Mouse (Mus musculus): ENCODE results near the gene Fadd. TPM values are rescaled to one million over a fixed set of nuclear protein-coding genes. Genes with fewer than 3 reads are reported as not detected.

Gene Fadd
- 1 to 10 TPM; 8.2 to 8.6 TPM for total RNA-seq (2021)
- polyA plus RNA-seq (2012; rRNA removed) = 13.4 and 15.6 TPM in 2 replicates
- long read RNA-seq, transcript Fadd-201 (2 exons, 3,903 nt) = major isoform, 12 of 13 reads
- long read RNA-seq, partial matches to known transcripts = 0 of 13 reads
- long read RNA-seq, other reads (novel, unspliced or antisense) = 1 of 13 reads

DNA sequence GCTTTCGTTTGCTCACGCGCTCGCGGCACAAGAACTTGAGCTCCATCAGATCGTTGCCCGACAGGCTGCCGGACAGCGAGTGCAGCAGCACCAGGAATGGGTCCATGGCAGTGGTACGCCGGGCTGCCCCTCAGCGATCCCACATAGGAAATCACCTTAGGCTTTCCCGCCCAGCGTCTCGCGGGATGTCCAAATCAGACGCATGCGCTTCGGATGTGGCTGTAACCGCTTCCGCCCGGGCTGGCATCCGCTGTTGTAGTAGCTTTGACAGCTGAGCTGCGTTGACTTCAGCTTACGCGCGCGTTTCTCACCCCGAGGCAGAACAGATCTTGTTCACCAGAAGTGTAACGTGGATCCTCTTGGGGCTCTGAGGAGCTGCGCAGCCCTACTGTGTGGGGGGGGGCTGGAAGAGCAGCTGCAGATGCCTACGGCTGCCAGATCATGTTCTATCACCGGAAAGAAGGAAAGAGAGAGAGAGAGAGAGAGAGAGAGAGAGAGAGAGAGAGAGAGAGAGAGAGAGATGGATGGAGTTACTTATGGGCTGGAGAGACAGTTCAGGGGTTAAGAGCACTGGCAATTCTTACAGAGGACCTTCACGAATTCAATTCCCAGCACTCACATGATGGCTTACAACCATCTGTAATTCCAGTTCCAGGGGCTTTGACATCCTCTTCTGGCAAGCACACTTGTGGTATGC is at the start of gene Fadd:
Gene Fadd, minus strand, starts transcription at position 180 of the 697 bp plus-strand sequence.
- Histone ChIP-seq H3K4me1 (ENCODE audit: control insufficient read depth, insufficient read depth, low read length) (peaks cover 8% of the 10 kb centered on the region), H3K79me2 (replicated peaks; ENCODE audit: control insufficient read depth, insufficient read depth, low read length) (no peaks in the 10 kb centered on the region), H3K9ac (ENCODE audit: low read depth, low read length) (peak within 1 kb of the TSS; percentile 83), H3K4me3 (peak within 1 kb of the TSS; percentile 93), H3K27me3 (ENCODE audit: control insufficient read depth, insufficient read depth, low read length) (no peaks in the 10 kb centered on the region), H3K27ac (peak within 1 kb of the TSS; percentile 72), H3K36me3 (ENCODE audit: control insufficient read depth, insufficient read depth, low read length) (no peaks in the 10 kb centered on the region)
- WGBS = under 1% methylated on average over 34 of the region's 34 CpGs
- TF ChIP-seq EP300 (IDR thresholded peaks at IDR 0.05; ENCODE audit: insufficient read depth, low read depth, low read length) = 0 out of 2 replicates have a peak, but pooled peaks have one; percentile 25
- no peak for TF ChIP-seq CTCF (IDR thresholded peaks at IDR 0.05)
- TF ChIP-seq POLR2A (IDR thresholded peaks at IDR 0.05; ENCODE audit: insufficient read depth, low read depth, low read length) = peak; percentile 88
- intact Hi-C loops (cut with DNase I) = loop anchor here (2.0 to 5.0 kb wide), 5 partner anchors 30 to 365 kb away; partner anchors contain the start of genes Cttn and Ppfia1
- DNase-seq = peak; percentile 95 to 98

GRCm38 (mm10) chr7:144630622-144631021 is 48.4 kb upstream of the Fadd start:
- no peak overlapping the region for H3K4me3 ChIP-seq
- no peaks in the 10 kb centered on the region for H3K36me3 ChIP-seq (ENCODE audit: control insufficient read depth, insufficient read depth, low read length)
- 68% methylated on average over 3 of the region's 3 CpGs for WGBS
- H3K27me3 ChIP-seq (ENCODE audit: control insufficient read depth, insufficient read depth, low read length) = no peaks in the 10 kb centered on the region
- H3K27ac ChIP-seq = no peak overlapping the region
- no peaks in the 10 kb centered on the region for H3K4me1 ChIP-seq (ENCODE audit: control insufficient read depth, insufficient read depth, low read length)
- H3K9ac ChIP-seq (ENCODE audit: low read depth, low read length) = no peak overlapping the region
- H3K79me2 ChIP-seq (replicated peaks; ENCODE audit: control insufficient read depth, insufficient read depth, low read length) = no peaks in the 10 kb centered on the region
- intact Hi-C loops (cut with DNase I) = no loop called here
- no peak for TF ChIP-seq POLR2A (IDR thresholded peaks at IDR 0.05; ENCODE audit: insufficient read depth, low read depth, low read length)
- no peak for TF ChIP-seq EP300 (IDR thresholded peaks at IDR 0.05; ENCODE audit: insufficient read depth, low read depth, low read length)
- no peak for TF ChIP-seq CTCF (IDR thresholded peaks at IDR 0.05)
- no peak for DNase-seq

DNA sequence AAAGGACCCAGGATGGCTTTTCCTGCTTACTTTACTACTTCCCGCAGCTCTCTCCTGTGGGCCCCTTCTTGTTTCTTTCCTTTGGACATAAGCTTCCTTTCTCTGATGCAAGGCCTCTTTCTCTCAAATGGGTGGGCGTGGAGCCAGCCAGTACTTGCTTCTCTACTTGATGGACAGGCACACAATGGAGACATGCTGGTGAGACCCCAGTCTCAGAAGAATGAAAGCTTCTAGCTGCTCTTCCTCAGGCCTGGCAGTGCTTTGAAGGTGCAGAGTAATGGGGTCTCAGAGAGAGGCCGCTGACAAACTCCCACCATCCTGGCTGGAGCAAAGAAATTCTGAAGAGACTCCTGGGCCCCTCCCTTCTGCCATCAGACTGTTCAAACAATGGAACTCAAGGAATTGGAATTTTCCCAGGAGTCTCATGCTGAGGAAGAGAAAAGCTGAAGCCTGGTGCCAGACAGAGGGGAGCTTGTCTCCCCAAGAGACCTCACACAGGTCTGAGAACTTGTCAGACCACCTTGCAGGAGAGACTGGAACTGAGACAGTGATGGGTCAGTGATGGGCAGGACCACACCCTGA is 46.2 kb upstream of the Fadd start:
- Histone ChIP-seq H3K27ac (no peak overlapping the region), H3K4me1 (ENCODE audit: control insufficient read depth, insufficient read depth, low read length) (no peaks in the 10 kb centered on the region), H3K9ac (ENCODE audit: low read depth, low read length) (no peak overlapping the region), H3K4me3 (no peak overlapping the region), H3K36me3 (ENCODE audit: control insufficient read depth, insufficient read depth, low read length) (no peaks in the 10 kb centered on the region), H3K27me3 (ENCODE audit: control insufficient read depth, insufficient read depth, low read length) (no peaks in the 10 kb centered on the region), H3K79me2 (replicated peaks; ENCODE audit: control insufficient read depth, insufficient read depth, low read length) (no peaks in the 10 kb centered on the region)
- 50% methylated on average over 3 of the region's 3 CpGs for WGBS
- no peak for TF ChIP-seq EP300 (IDR thresholded peaks at IDR 0.05; ENCODE audit: insufficient read depth, low read depth, low read length)
- no peak for TF ChIP-seq CTCF (IDR thresholded peaks at IDR 0.05)
- no peak for TF ChIP-seq POLR2A (IDR thresholded peaks at IDR 0.05; ENCODE audit: insufficient read depth, low read depth, low read length)
- intact Hi-C loops (cut with DNase I) = no loop called here
- no peak for DNase-seq

- Histone ChIP-seq H3K4me1 (ENCODE audit: control insufficient read depth, insufficient read depth, low read length) (no peaks in the 10 kb centered on the region), H3K27ac (no peak overlapping the region), H3K36me3 (ENCODE audit: control insufficient read depth, insufficient read depth, low read length) (no peaks in the 10 kb centered on the region), H3K79me2 (replicated peaks; ENCODE audit: control insufficient read depth, insufficient read depth, low read length) (no peaks in the 10 kb centered on the region), H3K27me3 (ENCODE audit: control insufficient read depth, insufficient read depth, low read length) (no peaks in the 10 kb centered on the region), H3K9ac (ENCODE audit: low read depth, low read length) (no peak overlapping the region), H3K4me3 (no peak overlapping the region)
- WGBS = 75% methylated on average over 13 of the region's 13 CpGs
- TF ChIP-seq POLR2A (IDR thresholded peaks at IDR 0.05; ENCODE audit: insufficient read depth, low read depth, low read length) (no peak), EP300 (IDR thresholded peaks at IDR 0.05; ENCODE audit: insufficient read depth, low read depth, low read length) (no peak), CTCF (IDR thresholded peaks at IDR 0.05) (no peak)
- intact Hi-C loops (cut with DNase I) = no loop called here
- DNase-seq = no peak
Measured at GRCm38 (mm10) chr7:144627606-144628333, 45.5 kb upstream of the Fadd start.

DNA sequence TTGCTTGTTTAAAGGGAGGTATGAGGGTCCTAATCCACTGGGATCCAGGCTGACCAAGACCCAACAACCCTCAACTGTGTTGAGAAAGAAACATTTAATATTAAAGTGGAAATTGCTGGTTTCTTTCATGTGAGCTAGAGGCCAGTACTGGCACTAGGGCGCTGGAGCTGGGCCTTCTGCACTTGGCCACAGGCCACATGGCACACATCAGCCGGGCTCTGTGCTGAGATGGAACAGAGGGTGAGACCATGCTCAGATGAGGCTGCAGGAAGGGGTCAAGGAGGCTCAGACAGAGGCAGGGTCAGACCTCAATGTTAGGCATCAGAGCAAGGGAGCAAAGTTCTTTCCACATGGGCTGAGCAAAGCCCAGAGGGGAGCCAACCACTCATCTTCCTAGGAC is 43.8 kb upstream of the Fadd start:
- Histone ChIP-seq H3K4me3 (no peak overlapping the region), H3K79me2 (replicated peaks; ENCODE audit: control insufficient read depth, insufficient read depth, low read length) (no peaks in the 10 kb centered on the region), H3K27me3 (ENCODE audit: control insufficient read depth, insufficient read depth, low read length) (no peaks in the 10 kb centered on the region), H3K27ac (no peak overlapping the region), H3K36me3 (ENCODE audit: control insufficient read depth, insufficient read depth, low read length) (no peaks in the 10 kb centered on the region), H3K9ac (ENCODE audit: low read depth, low read length) (no peak overlapping the region), H3K4me1 (ENCODE audit: control insufficient read depth, insufficient read depth, low read length) (no peaks in the 10 kb centered on the region)
- 36% methylated on average over 2 of the region's 2 CpGs for WGBS
- no peak for DNase-seq
- intact Hi-C loops (cut with DNase I) = no loop called here
- TF ChIP-seq CTCF (IDR thresholded peaks at IDR 0.05) (no peak), EP300 (IDR thresholded peaks at IDR 0.05; ENCODE audit: insufficient read depth, low read depth, low read length) (no peak), POLR2A (IDR thresholded peaks at IDR 0.05; ENCODE audit: insufficient read depth, low read depth, low read length) (no peak)
